Mouse (Mus musculus) C2C12 (cell line): Measurements from ENCODE around the gene Ehd2. TPM values are rescaled to one million over a fixed set of nuclear protein-coding genes. Genes with fewer than 3 reads are reported as not detected.
A peak's percentile ranks its signal among the peaks of the same experiment; 100 is the strongest.

ENCODE experiments used
- H3K27me3 ChIP-seq: one replicate; pipeline ENCODE4 v1.6.1; 2011; ENCODE audit not compliant: control insufficient read depth, insufficient read depth, insufficient read length
- H3K36me3 ChIP-seq: one replicate; pipeline ENCODE4 v1.6.1; 2011; ENCODE audit not compliant: control insufficient read depth, insufficient read depth
- H3K4me3 ChIP-seq: one replicate; pipeline ENCODE4 v1.5.1; 2011; ENCODE audit warnings: mild to moderate bottlenecking, control low read depth; ENCODE audit not compliant: poor library complexity, insufficient read depth, severe bottlenecking
- H3K79me2 ChIP-seq: one replicate; pipeline ENCODE4 v1.6.1; 2011; ENCODE audit not compliant: control insufficient read depth, insufficient read depth
- H3K79me3 ChIP-seq: one replicate; pipeline ENCODE4 v1.6.1; 2011; ENCODE audit warnings: low read depth, control low read depth
- H3ac ChIP-seq: one replicate; pipeline ENCODE3; 2011; ENCODE audit warnings: low read depth; ENCODE audit not compliant: control insufficient read depth, insufficient read length
- CEBPB ChIP-seq: IDR thresholded peaks from one replicate; pipeline ENCODE4 v1.6.1; 2011; ENCODE audit warnings: low read depth, mild to moderate bottlenecking, control low read depth, moderate library complexity
- CTCF ChIP-seq: IDR thresholded peaks from one replicate; pipeline ENCODE4 v1.5.1; 2011; ENCODE audit not compliant: control insufficient read depth, insufficient read depth, insufficient read length
- FOSL1 ChIP-seq: IDR thresholded peaks from one replicate; pipeline ENCODE4 v1.8.0; 2011; ENCODE audit warnings: mild to moderate bottlenecking, low read length; ENCODE audit not compliant: poor library complexity, insufficient read depth, severe bottlenecking
- MAX ChIP-seq: IDR thresholded peaks from one replicate; pipeline ENCODE4 v1.6.1; 2011; ENCODE audit warnings: mild to moderate bottlenecking, control low read depth
- MYOD1 ChIP-seq: IDR thresholded peaks from one replicate; pipeline ENCODE4 v1.6.1; 2011; ENCODE audit warnings: low read depth; ENCODE audit not compliant: control insufficient read depth, insufficient read length
- MYOG ChIP-seq: IDR thresholded peaks from one replicate; pipeline ENCODE4 v1.6.1; 2011; ENCODE audit not compliant: control insufficient read depth, insufficient read length; ENCODE audit errors: extremely low read depth
- USF1 ChIP-seq: IDR thresholded peaks from one replicate; pipeline ENCODE4 v1.6.1; 2011; ENCODE audit warnings: low read depth, mild to moderate bottlenecking, control low read depth, moderate library complexity
- polyA plus RNA-seq: library from polyadenylated mRNA; unstranded; fragments of >200 nt; fragmentation: generic; extraction: Trizol; gene quantifications from one replicate; pipeline ENCODE4 v1.2.1, GENCODE M21; 2012; ENCODE audit warnings: missing spikeins

The Ehd2 gene
- polyA plus RNA-seq, 1 experiment = 98.7 TPM

- TF ChIP-seq MAX (peak; percentile 37), CTCF (no peak), MYOG (no peak)
- peaks cover 17% of the 10 kb centered on the region for H3K36me3 ChIP-seq
- peaks cover 32% of the 10 kb centered on the region for H3K79me2 ChIP-seq
- peak within 1 kb of the TSS; percentile 72 for H3K4me3 ChIP-seq
- no peaks in the 10 kb centered on the region for H3K27me3 ChIP-seq
- peaks cover 24% of the 10 kb centered on the region for H3K79me3 ChIP-seq
- H3ac ChIP-seq = peak within 1 kb of the TSS; percentile 78
These were observed 45.1 kb downstream of the Ehd2 start, which contains the start of gene Selenow for GRCm38 (mm10) chr7:15922220-15922773. Selenow (minus strand) TSS chr7:15922402.

- H3K4me3 ChIP-seq = peak overlapping the region; percentile 72
- TF ChIP-seq FOSL1 (no peak), MAX (no peak), USF1 (peak; percentile 95), CEBPB (no peak)
These were observed 45.6 kb downstream of the Ehd2 start for GRCm38 (mm10) chr7:15921796-15922195.

DNA sequence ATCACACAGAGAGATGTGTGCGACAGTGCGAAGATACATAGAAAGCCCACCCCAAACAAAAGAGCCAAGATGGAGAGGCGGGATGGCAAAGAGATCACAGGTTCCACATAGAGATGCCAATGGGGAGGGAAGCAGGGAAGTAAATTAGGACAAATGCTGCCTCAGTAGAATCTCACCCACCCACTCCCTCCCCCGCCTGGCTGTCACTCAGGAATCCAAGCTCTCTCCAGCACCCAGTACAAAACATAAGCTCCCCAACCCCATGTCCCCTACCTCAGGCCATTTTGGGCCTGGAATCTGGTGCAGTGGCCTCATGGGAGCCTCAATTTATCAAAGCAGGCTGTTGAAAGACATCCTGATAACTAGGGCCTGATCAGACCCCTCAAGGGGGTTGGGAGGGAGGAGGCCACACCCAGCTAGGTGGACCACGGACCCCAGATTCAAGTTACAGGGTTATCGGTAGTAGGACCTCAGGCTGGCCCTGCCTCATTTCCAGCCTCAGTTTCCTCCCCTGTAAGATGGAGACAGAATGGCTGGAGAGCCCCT is 46.6 kb downstream of the Ehd2 start:
- Histone ChIP-seq H3K36me3 (peaks cover 24% of the 10 kb centered on the region), H3K4me3 (peak overlapping the region; percentile 72), H3K79me2 (peaks cover 32% of the 10 kb centered on the region), H3ac (no peak overlapping the region), H3K79me3 (peaks cover 24% of the 10 kb centered on the region), H3K27me3 (no peaks in the 10 kb centered on the region)
- TF ChIP-seq USF1 (no peak), CEBPB (no peak), MYOG (no peak), FOSL1 (no peak), CTCF (no peak), MYOD1 (no peak), MAX (no peak)

More at GRCm38 (mm10) chr7:15921796-15922195, 45.6 kb downstream of the Ehd2 start:
- H3K79me3 ChIP-seq = peaks cover 24% of the 10 kb centered on the region
- H3K36me3 ChIP-seq = peaks cover 21% of the 10 kb centered on the region
- H3ac ChIP-seq = peak overlapping the region; percentile 78
- peaks cover 32% of the 10 kb centered on the region for H3K79me2 ChIP-seq
- no peaks in the 10 kb centered on the region for H3K27me3 ChIP-seq

DNA sequence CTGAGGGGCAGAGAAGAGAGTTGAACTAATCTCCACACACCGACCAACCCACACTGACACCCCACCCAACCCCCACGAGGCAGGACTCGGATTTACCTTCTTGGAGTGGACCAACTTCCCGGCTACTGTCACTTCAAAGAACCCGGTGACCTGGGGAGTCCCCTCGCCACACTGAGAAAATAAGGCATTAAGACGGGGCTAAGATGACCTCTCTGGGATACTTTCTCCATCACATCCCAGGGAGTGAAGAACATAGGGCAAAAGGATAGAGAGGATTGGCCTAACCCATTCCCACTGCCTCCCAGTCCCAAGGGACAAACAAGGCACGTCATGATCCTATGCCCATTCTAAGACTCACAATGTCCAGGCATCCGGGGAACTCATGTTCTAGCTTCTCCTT is 47.4 kb downstream of the Ehd2 start:
- Histone ChIP-seq H3ac (no peak overlapping the region), H3K27me3 (no peaks in the 10 kb centered on the region), H3K36me3 (peaks cover 24% of the 10 kb centered on the region), H3K79me2 (peaks cover 32% of the 10 kb centered on the region), H3K79me3 (peaks cover 24% of the 10 kb centered on the region), H3K4me3 (no peak overlapping the region)
- TF ChIP-seq MAX = no peak
- TF ChIP-seq FOSL1 = no peak
- no peak for TF ChIP-seq USF1
- TF ChIP-seq MYOD1 = no peak
- no peak for TF ChIP-seq CTCF
- no peak for TF ChIP-seq MYOG
- TF ChIP-seq CEBPB = no peak

- no peak for TF ChIP-seq FOSL1
- no peak for TF ChIP-seq MYOD1
- TF ChIP-seq MYOG = no peak
- TF ChIP-seq MAX = no peak
- TF ChIP-seq USF1 = no peak
- no peak for TF ChIP-seq CEBPB
- TF ChIP-seq CTCF = no peak
- H3K4me3 ChIP-seq = no peak overlapping the region
- peaks cover 24% of the 10 kb centered on the region for H3K36me3 ChIP-seq
- H3K27me3 ChIP-seq = no peaks in the 10 kb centered on the region
- H3ac ChIP-seq = no peak overlapping the region
- peaks cover 24% of the 10 kb centered on the region for H3K79me3 ChIP-seq
- H3K79me2 ChIP-seq = peaks cover 32% of the 10 kb centered on the region
These were observed 49.0 kb downstream of the Ehd2 start for GRCm38 (mm10) chr7:15918371-15918770.

GRCm38 (mm10) chr7:15916996-15917395 is 50.4 kb downstream of the Ehd2 start:
- Histone ChIP-seq H3K4me3 (no peak overlapping the region), H3ac (no peak overlapping the region), H3K36me3 (peaks cover 24% of the 10 kb centered on the region), H3K79me3 (peaks cover 23% of the 10 kb centered on the region), H3K79me2 (peaks cover 30% of the 10 kb centered on the region), H3K27me3 (no peaks in the 10 kb centered on the region)
- TF ChIP-seq MYOD1 (no peak), CEBPB (no peak), MYOG (no peak), FOSL1 (no peak), MAX (no peak), CTCF (no peak), USF1 (no peak)
